Mouse (Mus musculus) frontal cortex, adult 2 months (tissue): ENCODE data around the gene Gstp1. TPM values are rescaled to one million over a fixed set of nuclear protein-coding genes. Genes with fewer than 3 reads are reported as not detected.
"Not testable (repeated sequence)": the region's sequence is repeated elsewhere in the genome, so short reads cannot be mapped to it uniquely, and the experiment has no call there.

ENCODE experiments used
- DNase-seq, 2 experiments: peaks; one replicate each; pipeline ENCODE4 v3.0.0; 2022; ENCODE audit warnings: low spot score in 1 of 2; ENCODE audit errors: extremely low spot score in 1 of 2
- polyA plus RNA-seq: library from polyadenylated mRNA; depleted of rRNA; stranded (reverse); fragments of >200 nt; gene quantifications from 2 replicates; pipeline ENCODE4 v1.2.3, GENCODE M21; 2012; rRNA removed

Gene Gstp1
- 454 and 506 TPM in 2 replicates for polyA plus RNA-seq

DNA sequence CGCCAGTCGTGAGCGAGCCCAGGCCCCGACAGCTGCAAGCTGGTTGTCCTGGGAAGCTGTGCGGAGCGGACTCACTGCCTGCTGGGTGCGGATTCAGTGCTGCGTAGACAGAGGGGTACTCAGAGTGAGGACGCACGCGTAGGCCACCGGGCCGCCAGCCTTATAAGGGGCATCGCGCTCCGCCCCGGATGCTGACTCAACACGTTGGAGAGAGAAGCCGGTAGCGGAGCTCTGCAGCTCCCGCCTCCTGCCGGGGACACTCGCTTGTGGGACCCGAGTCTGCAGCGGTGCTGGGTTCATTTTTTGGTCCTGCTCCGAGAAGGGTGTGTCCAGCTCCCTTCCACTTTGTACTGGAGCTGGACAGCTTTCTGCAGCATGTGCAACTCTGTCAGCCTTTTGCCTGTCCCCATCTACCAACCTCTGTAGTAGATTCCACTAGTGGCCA lies at the start of gene Gstp1:
TSS of gene Gstp1 (minus strand) at position 198 of the 445 bp plus-strand sequence.
- DNase-seq: peak; percentile 72 to 92

DNA sequence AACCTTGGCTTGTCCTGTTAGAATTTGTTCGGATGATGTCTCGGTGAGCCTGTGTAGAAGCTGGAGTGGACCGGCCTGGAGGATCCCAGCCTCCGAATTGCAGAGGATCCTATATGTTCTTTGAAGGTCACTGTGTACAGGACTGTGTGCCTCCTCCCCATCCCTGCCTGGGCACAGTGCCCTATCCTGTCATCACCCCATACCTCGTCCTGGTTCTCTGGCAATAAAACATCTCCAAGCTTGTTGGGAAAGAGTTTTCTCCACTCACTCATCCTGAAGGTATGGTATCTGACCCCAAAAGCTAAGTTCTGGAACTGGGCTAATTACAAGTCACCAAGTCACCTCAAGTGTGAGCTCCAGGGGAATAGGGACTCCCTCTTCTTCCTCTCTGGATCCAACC lies 49.3 kb upstream of the Gstp1 start:
- no peak for DNase-seq

DNA sequence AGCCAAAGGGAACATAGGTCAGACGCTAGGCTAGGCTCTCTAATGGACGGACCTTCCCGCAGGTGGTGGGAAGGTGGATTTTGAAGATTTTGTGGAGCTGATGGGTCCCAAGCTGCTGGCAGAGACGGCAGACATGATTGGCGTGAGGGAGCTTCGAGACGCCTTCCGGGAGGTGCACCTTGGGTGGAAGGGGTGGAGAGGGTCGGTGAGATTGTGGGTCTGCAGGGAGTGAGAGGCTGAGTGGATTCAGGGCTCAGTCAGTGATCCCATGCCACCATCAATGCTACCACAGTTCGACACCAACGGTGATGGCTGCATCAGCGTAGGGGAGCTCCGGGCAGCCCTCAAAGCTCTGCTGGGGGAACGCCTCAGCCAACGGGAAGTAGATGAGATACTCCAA lies 48.4 kb upstream of the Gstp1 start:
- DNase-seq: no peak

DNA sequence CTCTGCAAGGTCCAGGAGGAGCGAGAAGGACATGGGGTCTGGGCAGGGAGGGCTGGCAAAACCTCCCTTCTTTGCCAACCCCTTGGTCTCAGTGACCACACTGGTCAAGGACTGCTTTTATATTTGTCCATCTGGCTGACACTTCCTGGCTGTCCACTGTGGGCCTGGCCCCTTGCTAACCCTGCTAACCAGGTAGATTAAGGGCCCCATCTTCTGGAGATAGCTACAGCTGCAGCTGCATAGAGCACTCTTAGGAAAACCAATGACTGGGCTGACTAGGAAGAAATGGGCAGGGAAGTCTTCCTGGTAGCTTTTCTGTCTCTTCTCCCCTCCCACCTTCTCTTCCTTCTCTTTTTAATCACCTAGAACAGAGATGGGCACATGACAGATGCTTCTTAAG lies 47.2 kb upstream of the Gstp1 start:
- DNase-seq: no peak

DNA sequence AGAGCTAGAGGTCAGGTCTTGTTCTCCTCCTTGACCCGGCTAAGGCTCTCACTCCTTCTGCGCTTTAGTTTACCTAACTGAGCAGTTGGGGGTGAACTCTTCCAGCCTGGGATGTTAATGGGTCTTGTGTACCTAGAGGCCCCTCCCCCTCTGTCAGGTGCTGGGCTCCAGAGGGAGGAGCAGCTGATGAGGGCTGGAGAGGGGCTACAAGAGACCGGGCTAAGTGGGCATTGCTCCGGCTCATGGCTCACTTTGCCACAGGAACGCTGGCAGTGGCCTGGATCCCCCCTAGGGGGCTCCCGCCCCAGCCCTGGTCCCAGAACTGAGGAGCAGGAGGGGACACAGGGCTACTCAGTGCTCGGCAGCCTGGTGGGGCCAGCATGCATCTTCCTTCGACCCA lies 46.0 kb upstream of the Gstp1 start:
- no peak for DNase-seq

DNA sequence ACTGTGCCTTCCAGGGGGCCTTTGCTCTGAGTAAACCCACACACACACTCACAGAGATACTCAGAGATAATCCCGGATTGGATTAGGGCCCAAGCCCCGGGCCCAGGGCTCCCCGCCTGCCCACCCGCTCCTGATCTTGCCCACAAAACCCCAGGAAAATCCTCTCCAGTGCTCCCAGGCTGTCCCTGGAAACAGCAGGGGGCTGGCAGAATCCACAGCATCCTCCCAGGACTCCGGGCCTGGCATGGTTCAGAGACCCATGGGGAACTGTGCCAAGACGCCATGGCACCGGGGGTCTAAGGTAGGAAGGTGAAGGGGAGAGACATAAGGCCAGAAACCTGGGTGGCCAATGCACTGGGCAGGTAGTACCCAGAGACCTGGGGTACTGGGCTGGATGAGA lies 45.5 kb upstream of the Gstp1 start:
- DNase-seq: no peak

DNA sequence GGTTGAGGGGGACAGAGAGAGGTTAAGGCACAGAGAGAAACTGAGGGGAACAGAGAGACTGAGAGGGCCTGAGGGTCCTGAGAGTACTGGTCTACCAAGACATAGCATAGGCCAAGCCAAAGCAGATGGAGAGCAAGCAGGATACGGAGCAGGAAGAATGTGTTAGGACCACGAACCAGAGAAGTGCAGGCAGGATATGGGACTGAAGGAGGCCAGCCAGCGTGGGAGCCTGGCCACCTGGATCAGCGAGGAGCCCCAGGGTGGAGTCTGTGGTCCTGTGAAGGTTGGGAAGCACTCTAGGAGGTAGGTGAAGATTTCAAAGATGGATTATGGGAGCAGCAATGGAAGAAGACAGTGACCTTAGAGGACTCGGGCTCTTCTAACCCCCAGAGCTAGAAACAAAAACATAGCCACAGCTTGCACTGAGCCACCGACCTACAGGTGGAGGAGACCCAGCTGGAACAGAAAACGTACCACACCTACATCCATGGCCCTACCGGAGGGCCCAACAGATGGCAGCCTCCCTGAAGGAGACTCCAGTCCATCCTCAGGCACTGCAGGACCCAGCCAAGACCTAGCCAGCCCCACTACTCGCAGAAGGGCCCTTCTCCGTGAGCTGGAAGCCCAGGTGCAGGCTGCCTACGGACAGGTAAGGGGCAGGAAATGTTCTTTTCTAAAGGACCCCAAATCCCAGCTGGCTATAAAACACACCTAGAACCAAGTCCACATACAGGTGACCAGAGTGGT lies 44.6 kb upstream of the Gstp1 start:
- DNase-seq: no peak

DNA sequence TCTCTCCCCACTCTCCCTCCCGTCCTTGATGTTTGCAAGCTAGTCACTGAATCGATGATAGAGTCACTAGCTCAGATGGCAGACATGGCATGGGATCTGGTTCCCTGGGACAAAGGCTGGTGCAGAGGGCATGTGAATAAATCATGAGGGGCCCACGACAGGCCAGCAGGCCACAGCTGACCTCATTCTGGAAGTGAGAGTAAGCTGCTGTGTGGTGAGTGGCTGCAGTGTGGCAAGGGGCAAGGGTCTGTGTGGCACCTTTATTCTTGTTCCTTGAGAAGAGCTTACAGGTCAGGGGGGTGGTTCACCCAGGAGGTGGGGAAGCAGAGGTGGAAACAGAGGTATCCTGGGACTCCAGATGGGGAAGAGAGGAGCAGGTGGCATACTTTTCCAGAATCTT lies 43.6 kb upstream of the Gstp1 start, which contains the start of gene Cabp2:
TSS of gene Cabp2 (plus strand) at position 185 of the 400 bp plus-strand sequence.
- no peak for DNase-seq

DNA sequence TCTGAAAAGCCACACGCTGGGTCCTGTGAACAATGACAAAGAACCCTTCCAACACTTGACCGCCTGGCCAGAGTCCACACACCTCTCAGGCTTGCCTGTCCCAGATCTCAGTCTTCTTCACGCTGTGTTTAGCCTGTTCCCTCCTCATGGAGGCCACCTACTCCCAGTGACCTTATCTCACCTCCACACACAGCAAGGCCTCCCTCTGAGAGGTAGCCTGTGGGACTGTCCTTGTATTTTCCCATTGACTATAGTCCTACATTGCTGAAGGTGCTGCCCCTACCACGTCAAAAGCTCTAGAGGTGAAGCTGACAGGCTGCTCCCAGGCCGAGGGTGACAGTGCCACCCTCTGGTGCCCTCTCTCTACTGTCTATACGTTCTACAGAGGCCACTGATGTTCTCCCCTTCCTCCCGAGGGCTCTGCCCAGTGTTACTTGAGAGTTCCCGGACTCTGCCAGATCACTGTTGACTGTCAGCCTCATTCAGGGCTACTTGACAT lies 42.8 kb upstream of the Gstp1 start:
- no peak for DNase-seq

DNA sequence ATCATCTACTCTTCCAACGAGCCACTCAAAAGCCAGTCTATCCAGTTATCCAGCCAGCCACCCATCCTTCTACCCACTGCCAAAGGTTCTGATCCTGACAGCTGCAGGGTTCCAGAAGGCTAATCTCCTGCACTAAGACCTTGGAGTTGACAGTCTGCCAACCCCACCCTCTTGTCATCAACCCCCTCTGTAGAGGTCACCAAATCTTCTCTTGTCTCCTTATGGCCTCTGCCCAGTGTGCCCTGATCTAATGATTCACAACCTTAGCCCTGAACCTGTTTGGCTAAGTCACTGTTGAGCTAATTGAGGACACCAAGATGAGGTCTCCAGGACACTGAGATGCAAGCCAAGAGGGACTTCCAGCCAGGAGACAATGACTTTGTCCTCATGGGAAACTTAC lies 41.8 kb upstream of the Gstp1 start:
- DNase-seq: no peak

DNA sequence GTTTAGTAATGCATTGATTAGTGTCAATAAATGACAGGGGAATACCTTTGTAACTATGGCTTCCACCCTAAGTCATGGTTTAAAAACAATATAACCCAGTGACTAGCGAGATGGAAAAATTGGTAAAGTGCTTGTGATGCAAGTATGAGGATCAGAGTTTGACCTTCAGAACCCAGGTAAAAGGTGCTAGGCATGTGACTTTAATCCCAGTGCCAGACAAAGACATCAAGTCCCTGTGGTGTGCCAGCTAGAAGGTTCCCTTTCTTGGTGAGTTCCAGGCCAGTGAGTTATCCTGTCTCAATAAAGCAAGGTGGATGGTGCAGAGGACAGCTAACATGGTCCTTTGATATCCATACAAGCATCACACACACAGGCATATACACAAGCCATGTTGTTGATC lies 37.7 kb upstream of the Gstp1 start:
- no peak for DNase-seq

DNA sequence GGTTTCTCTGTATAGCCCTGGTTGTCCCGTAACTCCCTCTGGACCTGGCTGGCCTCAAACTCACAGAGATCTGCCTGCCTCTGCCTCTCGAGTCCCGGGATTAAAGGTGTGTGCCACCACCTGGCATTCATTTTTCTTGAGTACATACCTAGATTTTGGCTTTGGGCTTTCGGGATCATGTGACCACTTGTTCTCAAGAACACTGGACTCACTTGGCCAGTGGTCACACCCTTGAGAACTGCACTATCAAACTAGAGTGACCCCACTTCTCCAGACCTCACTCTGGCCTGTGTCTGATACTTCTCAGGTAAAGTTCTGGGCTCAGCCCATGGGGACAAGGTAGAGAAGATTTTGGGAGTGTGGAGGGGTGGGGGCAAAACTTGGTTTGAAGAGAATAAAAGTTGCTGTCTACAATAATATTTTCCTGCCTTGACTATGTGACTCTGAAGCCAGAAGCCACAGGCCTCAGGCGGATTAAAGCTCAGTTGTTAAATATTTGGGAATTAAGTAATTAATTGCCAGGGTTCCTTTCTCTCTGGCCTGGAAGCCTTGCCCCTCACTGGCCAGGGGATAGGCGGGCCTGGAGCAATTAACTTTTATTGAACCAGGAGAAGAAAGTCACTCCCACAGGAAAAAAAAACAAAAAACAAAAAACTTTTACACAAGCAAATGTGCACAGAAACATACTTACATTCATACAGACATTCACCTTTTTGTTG lies 35.1 kb upstream of the Gstp1 start:
- DNase-seq: no peak

DNA sequence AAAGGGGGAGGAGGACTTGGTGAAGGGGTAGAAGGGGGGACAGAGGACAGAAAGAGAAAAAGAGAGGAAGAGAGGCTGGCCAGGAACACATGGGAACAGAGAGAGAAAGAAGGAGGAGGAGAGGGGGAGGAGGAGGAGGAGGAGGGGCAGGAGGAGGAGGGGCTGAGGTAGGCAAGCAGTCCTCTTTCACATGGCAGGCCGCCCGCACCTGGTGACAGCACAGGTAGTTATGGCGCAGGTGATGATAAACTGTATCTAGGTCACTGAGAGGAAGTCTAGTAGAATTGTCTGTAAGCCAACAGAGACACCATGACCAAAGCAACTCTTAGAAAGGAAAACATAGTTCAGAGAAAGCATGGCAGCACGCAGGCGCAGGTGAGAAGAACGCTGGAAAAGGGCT lies 33.6 kb upstream of the Gstp1 start:
- DNase-seq: no peak

DNA sequence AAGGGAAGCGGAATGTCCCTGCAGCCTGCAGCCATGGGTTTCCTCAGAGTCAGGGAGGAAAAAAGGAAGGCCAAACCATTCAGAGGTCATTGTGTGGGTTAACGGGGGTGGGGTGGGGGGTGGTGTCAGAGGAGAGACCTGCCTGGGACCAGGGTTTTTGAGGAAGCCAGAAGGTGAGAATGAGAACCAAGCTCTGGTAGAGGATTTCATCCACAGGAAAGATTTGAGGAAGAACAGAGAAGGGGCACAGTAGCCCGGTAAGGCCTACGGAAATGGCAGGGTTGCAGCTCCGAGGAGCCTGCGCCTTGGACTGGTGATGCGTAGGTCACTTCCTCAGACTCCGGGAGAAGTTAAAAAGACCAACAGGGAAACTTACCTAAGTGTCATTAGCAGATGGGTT lies 33.0 kb upstream of the Gstp1 start:
- DNase-seq: no peak

DNA sequence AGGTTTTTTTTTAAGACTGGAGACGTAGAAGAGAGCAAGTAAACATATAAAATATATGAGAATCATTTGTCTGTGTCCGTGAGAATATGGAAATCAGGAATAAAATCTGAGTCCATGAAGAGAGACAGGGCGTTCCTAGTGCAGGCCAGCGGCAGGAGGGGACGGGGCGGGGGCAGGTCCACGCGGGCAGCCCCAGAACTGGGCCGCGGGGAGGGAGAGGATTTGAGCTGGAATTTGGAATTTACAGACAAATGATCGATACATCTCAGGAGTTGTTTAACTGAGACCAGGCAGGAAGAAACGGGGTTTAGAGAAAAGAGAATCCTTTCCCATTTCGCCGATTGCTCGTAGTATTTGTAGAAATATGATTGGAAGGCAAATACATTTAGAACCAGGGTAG lies 32.5 kb upstream of the Gstp1 start:
- DNase-seq: no peak

DNA sequence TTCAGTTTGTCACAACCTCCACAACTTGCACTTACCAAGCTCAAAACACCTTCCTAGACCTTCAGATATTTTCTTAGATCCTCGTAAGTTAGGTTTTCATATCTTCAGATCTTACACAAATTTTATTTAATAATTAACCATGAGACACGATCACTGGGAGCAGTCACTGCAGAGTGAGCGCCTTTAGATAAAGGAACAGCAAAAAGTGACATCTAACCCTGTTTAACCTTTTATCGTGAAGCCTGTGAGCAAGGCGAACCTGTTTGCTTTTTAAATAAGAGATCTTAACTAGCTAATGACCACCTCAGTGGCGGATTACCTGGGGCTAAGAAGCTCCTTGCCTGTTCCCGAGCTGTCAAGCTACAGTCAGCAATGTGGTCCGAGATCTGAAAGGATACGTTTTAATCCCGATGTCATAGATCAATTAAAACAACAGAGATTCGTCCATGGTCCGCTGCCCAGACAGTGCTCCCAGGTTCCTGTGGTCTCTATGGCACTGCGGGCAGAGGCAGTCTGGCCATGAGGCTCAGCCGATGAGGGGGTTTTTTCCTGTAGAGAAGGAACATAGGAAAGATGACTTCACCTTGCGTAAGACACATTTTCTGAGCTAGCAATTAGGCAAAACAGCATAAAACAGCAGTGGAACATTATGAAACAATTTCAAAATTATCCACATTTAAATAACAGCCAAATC lies 31.1 kb upstream of the Gstp1 start:
- no peak for DNase-seq

DNA sequence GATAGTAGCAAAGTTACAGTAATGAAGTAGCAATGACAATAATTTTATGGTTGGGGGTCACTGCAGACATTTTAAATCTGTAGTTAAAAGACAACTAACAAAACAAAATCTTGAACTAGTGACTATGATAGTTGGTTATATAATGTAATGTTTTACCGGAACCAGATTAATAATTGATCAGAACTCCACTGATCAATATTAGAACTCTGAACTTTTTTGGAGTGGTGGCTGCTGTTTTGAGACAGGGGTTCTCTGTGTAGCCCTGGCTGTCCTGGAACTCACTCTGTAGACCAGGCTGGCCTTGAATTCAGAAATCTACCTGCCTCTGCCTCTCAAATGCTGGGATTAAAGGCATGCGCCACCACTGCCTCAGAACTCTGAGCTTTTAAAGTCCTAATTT lies 30.5 kb upstream of the Gstp1 start:
- DNase-seq: not testable (repeated sequence)

DNA sequence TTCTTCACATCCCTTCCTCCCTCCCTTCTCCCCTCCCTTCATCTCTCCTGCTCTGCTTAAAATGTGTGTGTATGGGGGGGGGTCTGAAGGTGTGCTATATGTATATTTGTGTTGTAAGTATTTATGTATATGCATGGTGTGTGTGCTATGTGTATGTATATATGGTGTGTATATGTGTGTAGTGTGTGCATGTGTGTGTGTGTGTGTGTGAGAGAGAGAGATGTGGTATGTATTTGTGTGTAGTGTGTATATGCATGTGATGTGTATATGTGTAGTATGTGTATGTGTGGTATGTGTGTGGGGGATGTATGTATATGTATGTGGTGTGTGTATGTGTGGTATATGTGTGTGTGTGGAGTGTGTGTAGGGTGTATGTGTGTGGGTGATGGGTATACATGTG lies 29.1 kb upstream of the Gstp1 start:
- DNase-seq: no peak

DNA sequence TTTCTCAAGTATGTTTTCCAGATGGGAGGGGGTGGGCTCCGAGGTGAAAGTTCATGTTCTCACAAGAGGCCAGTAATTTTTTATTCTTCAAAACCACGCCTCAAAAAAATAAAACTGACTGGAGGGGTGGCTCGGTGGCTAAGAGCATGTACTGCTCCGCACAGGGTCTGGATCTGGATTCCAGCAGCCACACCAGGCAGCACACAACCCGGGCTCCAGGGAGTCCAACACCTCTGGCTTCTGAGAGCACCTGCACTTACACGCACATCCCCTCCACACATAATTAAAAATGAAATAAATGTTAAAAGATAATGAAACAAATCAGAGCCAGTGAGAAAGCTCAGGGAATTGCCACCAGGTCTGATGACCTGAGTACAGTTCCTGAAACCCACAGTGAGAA lies 28.5 kb upstream of the Gstp1 start:
- DNase-seq: no peak

DNA sequence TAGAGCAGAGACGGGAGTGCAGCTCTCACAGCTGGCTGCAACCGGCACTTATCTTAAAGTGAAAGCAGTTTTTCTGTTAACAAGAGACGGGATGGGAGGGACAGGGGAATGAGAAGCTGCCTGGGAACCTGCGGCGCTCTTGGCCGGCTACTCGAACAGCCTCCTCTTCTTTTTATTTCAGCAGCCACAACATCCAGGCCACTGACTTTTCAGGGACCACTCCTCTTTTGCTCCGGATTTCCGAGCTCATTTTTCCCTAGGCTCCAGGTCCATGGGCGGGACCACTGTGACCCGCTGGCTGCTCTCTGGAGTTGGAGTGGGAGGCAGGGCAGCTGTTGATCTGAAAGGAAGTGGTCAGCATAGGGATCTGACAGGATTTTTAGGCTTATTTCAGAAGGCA lies 26.7 kb upstream of the Gstp1 start:
- not testable (repeated sequence) for DNase-seq

DNA sequence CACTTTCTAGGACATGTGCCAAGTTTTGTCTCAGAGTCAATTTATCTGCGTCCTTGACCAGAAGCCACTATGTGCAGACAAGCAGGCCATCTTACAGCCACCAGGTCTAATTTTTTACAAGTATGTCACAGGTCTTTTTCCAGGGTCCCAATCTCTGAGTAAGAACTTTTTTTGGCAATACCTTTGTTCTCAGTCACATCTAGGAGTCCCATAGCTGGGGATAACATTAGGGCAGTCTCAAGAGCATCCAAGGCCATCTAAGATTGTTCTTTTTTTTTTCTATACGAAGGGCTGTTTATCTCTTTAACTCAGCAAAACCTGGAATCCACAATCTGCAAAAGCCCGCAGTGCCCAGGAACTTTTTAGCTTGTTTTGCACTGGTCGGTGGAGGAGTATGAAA lies 25.6 kb upstream of the Gstp1 start:
- DNase-seq: not testable (repeated sequence)
